ENCODE assay signal across 16 mouse cellular contexts in genomic region chr1:88274371-88275077, GRCm38 (mm10). TPM values are rescaled to one million over a fixed set of nuclear protein-coding genes. Genes with fewer than 3 reads are reported as not detected.
A peak's percentile ranks its signal among the peaks of the same experiment; 100 is the strongest.
DNase-seq lines count a peak whose midpoint lies in the region; ATAC-seq and TF ChIP-seq lines count a peak whose summit lies in the region.
"Had no signal": no experiment of that assay in that cellular context is flagged by ENCODE, and none has a peak within 500 bp of the region (broad histone marks: within the 10 kb centered on the region; RNA-seq: fewer than 3 reads in every experiment).

No protein-coding gene starts in this region.

- no peak for TF ChIP-seq CTCF in gastrocnemius, adult 2 months (IDR thresholded peaks at IDR 0.05)

- no peak for ATAC-seq in embryonic facial prominence, embryonic 14.5 days (ENCODE audit: low read depth)

- no peak overlapping the region for H3K4me3 ChIP-seq in gastrocnemius, adult 2 months
- H3K4me3 ChIP-seq in embryonic facial prominence, embryonic 14.5 days (ENCODE audit: low read depth, low read length), result no peak overlapping the region
- H3K4me3 ChIP-seq: embryonic facial prominence, embryonic 15.5 days; heart, embryonic 15.5 days; neural tube, embryonic 12.5 days had no signal

- WGBS in embryonic facial prominence, embryonic 14.5 days, result 71% methylated on average over 11 of the region's 11 CpGs

- no peaks in the 10 kb centered on the region for H3K27me3 ChIP-seq in embryonic facial prominence, embryonic 14.5 days (replicated peaks; ENCODE audit: control insufficient read depth, insufficient read depth, low read length)
- H3K27me3 ChIP-seq: embryonic facial prominence, embryonic 15.5 days; heart, embryonic 15.5 days; liver, embryonic 15.5 days; neural tube, embryonic 12.5 days had no signal

- peak; percentile 19 for DNase-seq in gastrocnemius, adult 2 months
- no peak for DNase-seq in gastrocnemius, postnatal 14 days
- peak; percentile 55 for DNase-seq in left cerebral cortex, postnatal 4 days
- no peak for DNase-seq in left cerebral cortex, adult 11 months (ENCODE audit: low spot score)
- peak; percentile 29 to 35 for DNase-seq in spleen, postnatal 10 days (ENCODE audit: low spot score in 2 of 2)
- DNase-seq in spleen, postnatal 36 days (ENCODE audit: low spot score in 2 of 2), result no peak
- DNase-seq in embryonic facial prominence, embryonic 14.5 days (ENCODE audit: low spot score), result no peak
- DNase-seq in urinary bladder, postnatal 10 days (ENCODE audit: low spot score), result no peak
- DNase-seq: adrenal gland, adult 8-10 months; layer of hippocampus, postnatal 36 days had no signal

- H3K9me3 ChIP-seq in embryonic facial prominence, embryonic 14.5 days (ENCODE audit: control insufficient read depth, low read length), result no peaks in the 10 kb centered on the region
- H3K9me3 ChIP-seq: embryonic facial prominence, embryonic 15.5 days; heart, embryonic 15.5 days; liver, embryonic 15.5 days; neural tube, embryonic 12.5 days had no signal

- H3K4me2 ChIP-seq in embryonic facial prominence, embryonic 14.5 days (ENCODE audit: low read depth, low read length), result no peak overlapping the region
- H3K4me2 ChIP-seq: embryonic facial prominence, embryonic 15.5 days had no signal

- peaks cover 15% of the 10 kb centered on the region for H3K4me1 ChIP-seq in embryonic facial prominence, embryonic 14.5 days (ENCODE audit: control insufficient read depth, insufficient read depth, low read length)

- peaks cover 53% of the 10 kb centered on the region for H3K36me3 ChIP-seq in embryonic facial prominence, embryonic 14.5 days (ENCODE audit: control insufficient read depth, insufficient read depth, low read length)

- H3K9ac ChIP-seq in embryonic facial prominence, embryonic 14.5 days (ENCODE audit: low read depth, low read length), result 0 out of 2 replicates have a peak overlapping the region, but pooled peaks have one; percentile 75
- H3K9ac ChIP-seq: embryonic facial prominence, embryonic 15.5 days; heart, embryonic 15.5 days; liver, embryonic 15.5 days; neural tube, embryonic 12.5 days had no signal

- intact Hi-C loops in gastrocnemius, adult 2 months (cut with DNase I), result no loop called here
- intact Hi-C loops in gastrocnemius, postnatal 14 days (cut with DNase I; ENCODE audit: low total_unique reads), result no loop called here
- intact Hi-C loops in left cerebral cortex, postnatal 4 days (cut with DNase I), result no loop called here

- H3K27ac ChIP-seq in gastrocnemius, adult 2 months, result no peak overlapping the region
- H3K27ac ChIP-seq in embryonic facial prominence, embryonic 14.5 days (replicated peaks; ENCODE audit: low read depth, low read length), result no peak overlapping the region
- H3K27ac ChIP-seq: embryonic facial prominence, embryonic 15.5 days; heart, embryonic 15.5 days; liver, embryonic 15.5 days; midbrain, embryonic 10.5 days; neural tube, embryonic 12.5 days had no signal

RNA-seq across cellular contexts. Expression of gene Hjurp, which starts 2.9 kb away (rescaled TPM):
- 1 to 10 TPM; 6.1 to 6.6 TPM for total RNA-seq in gastrocnemius, adult 2 months (2021)
- 10 to 100 TPM; 16.8 to 17.1 TPM for total RNA-seq in gastrocnemius, postnatal 14 days (2021)
- 10 to 100 TPM; 75.3 to 78.8 TPM for total RNA-seq in left cerebral cortex, postnatal 4 days (2021)
- 110 and 137 TPM in 2 replicates for polyA plus RNA-seq in embryonic facial prominence, embryonic 14.5 days (2014; fragmentation: Nextera tagmentation; extraction: Ambion mirVana)

RNA-seq across cellular contexts. Expression of gene Trpm8, which starts 2.9 kb away (rescaled TPM):
- total RNA-seq in gastrocnemius, adult 2 months (2021), result not detected
- total RNA-seq in gastrocnemius, postnatal 14 days (2021), result not detected
- 1 to 10 TPM in 1 of 2 experiments, under 1 TPM in 1; 0.82 to 1.2 TPM for total RNA-seq in left cerebral cortex, postnatal 4 days (2021)
- polyA plus RNA-seq in embryonic facial prominence, embryonic 14.5 days (2014; fragmentation: Nextera tagmentation; extraction: Ambion mirVana), result 0.07 TPM in 1 of 2 replicates, not detected in the other
- total RNA-seq: adrenal gland, adult 8-10 months had no signal
- polyA plus RNA-seq: heart, embryonic 15.5 days; kidney, embryonic 16.5 days; liver, embryonic 15.5 days; midbrain, embryonic 10.5 days; neural tube, embryonic 12.5 days had no signal

RNA-seq across cellular contexts. Expression of gene Mroh2a, which starts 47.7 kb away (rescaled TPM):
- not detected for total RNA-seq in gastrocnemius, adult 2 months (2021)
- total RNA-seq in gastrocnemius, postnatal 14 days (2021), result not detected
- total RNA-seq in left cerebral cortex, postnatal 4 days (2021), result under 1 TPM; 0.04 to 0.20 TPM
- 1.7 and 2.2 TPM in 2 replicates for polyA plus RNA-seq in embryonic facial prominence, embryonic 14.5 days (2014; fragmentation: Nextera tagmentation; extraction: Ambion mirVana)

Comparison
In these comparisons a context has a peak if more than half of its experiments do, and no peak if none do; other contexts are left out.
1. DNase-seq: peak in gastrocnemius, adult 2 months (single experiment), left cerebral cortex, postnatal 4 days (single experiment) and spleen, postnatal 10 days (2 of 2); none in gastrocnemius, postnatal 14 days (single experiment), left cerebral cortex, adult 11 months (single experiment), spleen, postnatal 36 days (0 of 2), embryonic facial prominence, embryonic 14.5 days (single experiment) and urinary bladder, postnatal 10 days (single experiment).
2. RNA of gene Hjurp, which starts 2.9 kb away (total RNA-seq): 75.3 to 78.8 TPM in left cerebral cortex, postnatal 4 days; 16.8 to 17.1 TPM in gastrocnemius, postnatal 14 days and 6.1 to 6.6 TPM in gastrocnemius, adult 2 months; every median in the first group is over 4 times any median in the second.